Mouse (Mus musculus): ENCODE measurements around the gene Dnajc19. TPM values are rescaled to one million over a fixed set of nuclear protein-coding genes. Genes with fewer than 3 reads are reported as not detected.

Gene Dnajc19
- 539 TPM for polyA plus RNA-seq (2014; fragmentation: Illumina TruSeq; extraction: RNeasy Lipid Tissue Mini Kit (QIAGEN cat#74804); ENCODE audit: low replicate concordance)

GRCm38 (mm10) chr3:34080900-34081662, at the start of gene Dnajc19:
Gene Dnajc19, minus strand, starts transcription at chr3:34081321.

GRCm38 (mm10) chr3:34019540-34020381, 61.4 kb downstream of the Dnajc19 start, which contains the start of gene Fxr1:
Gene Fxr1, plus strand, starts transcription at chr3:34019943.

Other genes starting within 250 kb of the Dnajc19 start
- 2.7 TPM for gene Ccdc39, start 237.0 kb downstream of the Dnajc19 start, polyA plus RNA-seq (2014; fragmentation: Illumina TruSeq; extraction: RNeasy Lipid Tissue Mini Kit (QIAGEN cat#74804); ENCODE audit: low replicate concordance)
- 120 TPM for gene Fxr1, start 61.4 kb downstream of the Dnajc19 start, polyA plus RNA-seq (2014; fragmentation: Illumina TruSeq; extraction: RNeasy Lipid Tissue Mini Kit (QIAGEN cat#74804); ENCODE audit: low replicate concordance)